Mouse (Mus musculus) liver, embryonic 14.5 days (tissue): Measurements from ENCODE around the gene 2210016F16Rik. TPM values are rescaled to one million over a fixed set of nuclear protein-coding genes. Genes with fewer than 3 reads are reported as not detected.
"Not testable (repeated sequence)": the region's sequence is repeated elsewhere in the genome, so short reads cannot be mapped to it uniquely, and the experiment has no call there.

Experiments used
- ATAC-seq: fragments of 200-750 bp; cut with Nextera tagmentation; 2 replicates; pipeline ENCODE4 v1.8.0; 2017; ENCODE audit warnings: moderate number of reproducible peaks, mild to moderate bottlenecking, moderate library complexity; ENCODE audit not compliant: insufficient read depth
- DNase-seq, 3 experiments: peaks; one replicate each; pipeline ENCODE4 v3.0.0-alpha.2; 2012 to 2013; ENCODE audit warnings: low read depth in 3 of 3, low spot score in 3 of 3
- H3K27ac ChIP-seq: fragments of 300-500 bp; sonication (generic); 2 replicates; pipeline ENCODE4 v1.5.1; 2014; ENCODE audit warnings: moderate library complexity, mild to moderate bottlenecking, control low read depth, inconsistent platforms
- H3K27me3 ChIP-seq: fragments of 300-500 bp; sonication (generic); 2 replicates; pipeline ENCODE4 v1.6.1; 2014; ENCODE audit warnings: mild to moderate bottlenecking, low read length, moderate library complexity; ENCODE audit not compliant: control insufficient read depth, insufficient read depth
- H3K36me3 ChIP-seq: fragments of 300-500 bp; sonication (generic); replicated peaks from 2 replicates; pipeline ENCODE4 v1.6.1; 2014; ENCODE audit warnings: low read depth; ENCODE audit not compliant: control insufficient read depth, insufficient read depth
- H3K4me1 ChIP-seq, 2 experiments: fragments of 200-500 bp in 1 of 2; fragments of 300-500 bp in 1 of 2; sonication (generic) in 1 of 2; replicated peaks; 2 replicates each; pipeline ENCODE4 v1.6.1; 2012 to 2014; ENCODE audit warnings: antibody characterized with exemption in 1 of 2, inconsistent platforms in 1 of 2, low read length in 1 of 2; ENCODE audit not compliant: control insufficient read depth in 2 of 2, insufficient read depth in 2 of 2
- H3K4me2 ChIP-seq: fragments of 300-500 bp; sonication (generic); 2 replicates; pipeline ENCODE4 v1.6.1; 2014; ENCODE audit warnings: low read depth, mild to moderate bottlenecking, control low read depth, moderate library complexity
- H3K4me3 ChIP-seq, 2 experiments: fragments of 200-500 bp in 1 of 2; fragments of 300-500 bp in 1 of 2; sonication (generic) in 1 of 2; 2 replicates each; pipeline ENCODE4 v1.5.1; 2012 to 2014; ENCODE audit warnings: low read depth in 2 of 2, low read length in 2 of 2, mild to moderate bottlenecking in 2 of 2, control low read depth in 1 of 2, inconsistent platforms in 1 of 2, moderate library complexity in 1 of 2; ENCODE audit not compliant: insufficient read depth in 1 of 2
- H3K9ac ChIP-seq: fragments of 300-500 bp; sonication (generic); replicated peaks from 2 replicates; pipeline ENCODE4 v1.6.1; 2014; ENCODE audit warnings: mild to moderate bottlenecking, control low read depth, moderate library complexity
- H3K9me3 ChIP-seq: fragments of 300-500 bp; sonication (generic); 2 replicates; pipeline ENCODE4 v1.6.1; 2016; ENCODE audit warnings: low read length, mixed read lengths; ENCODE audit not compliant: control insufficient read depth
- CTCF ChIP-seq: IDR thresholded peaks from 2 replicates; pipeline ENCODE4 v1.5.1; 2016; ENCODE audit warnings: antibody characterized with exemption, low read depth, control low read depth
- EP300 ChIP-seq: IDR thresholded peaks from 2 replicates; pipeline ENCODE4 v1.6.1; 2016; ENCODE audit warnings: antibody characterized with exemption, low read depth
- WGBS: fragments of 180-500 bp; shearing (Covaris S2); extraction: QIAGEN DNeasy Blood & Tissue Kit; methylation state at CpG from one replicate; pipeline ENCODE4 v1.1.7; 2014; ENCODE audit not compliant: insufficient replicate concordance; 5-methylcytosine and 5-hydroxymethylcytosine counted together
- polyA plus RNA-seq, 2 experiments: library from polyadenylated mRNA; depleted of rRNA in 1 of 2; stranded (reverse) in 1 of 2; unstranded in 1 of 2; fragments of >200 nt; fragmentation: Nextera tagmentation in 1 of 2; extraction: Ambion mirVana in 1 of 2; gene quantifications; 2 replicates each; pipeline versions ENCODE4 v1.2.1 to v1.2.3; 2012 to 2014

The 2210016F16Rik gene
- polyA plus RNA-seq, 2 experiments, result 9.3 to 20.2 TPM

DNA sequence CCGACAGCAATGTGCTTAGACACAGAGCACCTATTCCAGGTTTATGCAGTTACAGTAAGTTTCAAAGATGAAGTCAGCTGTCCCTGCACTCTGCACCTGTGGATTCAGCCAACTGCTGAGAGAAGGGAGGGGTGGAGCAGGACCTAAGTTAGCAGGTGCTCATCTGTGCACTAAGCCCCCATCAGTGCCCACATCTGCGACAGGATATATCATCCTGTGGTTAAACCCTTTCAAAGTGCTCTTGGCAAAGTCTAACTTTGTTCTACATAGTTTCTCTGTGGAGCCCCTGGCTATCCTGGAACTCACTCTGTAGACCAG lies 11.9 kb downstream of the 2210016F16Rik start:
- H3K9ac ChIP-seq, result no peak overlapping the region

DNA sequence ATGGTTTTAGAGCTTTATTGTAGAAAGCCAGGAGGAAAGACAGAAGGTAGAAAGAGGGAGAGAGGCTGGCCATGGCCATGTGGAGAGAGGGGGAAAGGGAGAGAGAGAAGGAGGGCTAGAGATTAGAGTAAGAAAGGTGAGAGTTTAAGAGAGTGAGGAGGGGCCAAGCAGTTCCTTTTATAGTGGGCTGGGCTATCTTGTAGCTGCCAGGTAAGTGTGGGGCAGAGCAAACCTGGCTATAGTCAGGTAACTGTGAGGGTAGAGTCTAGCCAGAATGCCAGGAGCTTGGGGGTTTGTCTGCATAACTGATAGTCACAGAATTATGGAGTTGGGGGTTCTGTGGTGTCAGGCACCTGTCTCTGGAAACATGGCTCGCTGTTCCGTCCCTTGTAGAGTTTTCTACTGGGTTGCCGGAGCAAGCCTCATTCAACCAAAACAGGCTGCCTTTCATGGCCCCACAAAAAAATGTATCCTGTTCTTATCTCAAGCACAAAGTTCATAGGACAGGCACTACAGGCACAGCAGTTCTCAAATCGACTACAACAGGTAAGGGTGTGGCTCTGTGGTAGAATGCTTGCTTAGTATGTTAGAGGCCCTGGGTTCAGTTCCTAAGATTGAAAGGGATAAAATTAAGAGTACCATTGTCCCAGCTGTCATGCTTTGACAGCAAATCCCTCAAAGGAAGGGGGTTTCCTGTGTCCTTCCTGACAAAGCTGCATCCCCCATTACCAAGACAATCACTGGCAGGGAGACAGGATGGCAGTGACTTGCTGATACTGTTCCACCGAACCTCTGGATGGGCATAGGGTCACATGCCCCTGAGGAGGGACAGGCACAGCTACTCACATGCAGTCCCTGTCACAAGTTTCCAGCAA lies 12.5 kb downstream of the 2210016F16Rik start:
- H3K27ac ChIP-seq, result no peak overlapping the region
- DNase-seq, result no peak
- no peak overlapping the region for H3K4me2 ChIP-seq
- no peak for TF ChIP-seq EP300
- no peak for TF ChIP-seq CTCF
- no peak overlapping the region for H3K4me3 ChIP-seq
- no peak for ATAC-seq
- WGBS, result 51% methylated on average over 5 of the region's 5 CpGs
- no peaks in the 10 kb centered on the region for H3K36me3 ChIP-seq
- no peaks in the 10 kb centered on the region for H3K27me3 ChIP-seq
- H3K4me1 ChIP-seq, result no peaks in the 10 kb centered on the region; a peak in 1 of 4 replicates
- no peaks in the 10 kb centered on the region for H3K9me3 ChIP-seq
- H3K9ac ChIP-seq, result no peak overlapping the region

More for the DNA sequence above, 11.9 kb downstream of the 2210016F16Rik start:
- Histone ChIP-seq H3K27me3 (no peaks in the 10 kb centered on the region), H3K27ac (no peak overlapping the region), H3K4me3 (no peak overlapping the region), H3K4me1 (no peaks in the 10 kb centered on the region; a peak in 1 of 4 replicates), H3K36me3 (no peaks in the 10 kb centered on the region), H3K9me3 (no peaks in the 10 kb centered on the region), H3K4me2 (no peak overlapping the region)
- WGBS, result 43% methylated on average over 2 of the region's 2 CpGs
- no peak for DNase-seq
- no peak for TF ChIP-seq CTCF
- TF ChIP-seq EP300, result no peak
- no peak for ATAC-seq

DNA sequence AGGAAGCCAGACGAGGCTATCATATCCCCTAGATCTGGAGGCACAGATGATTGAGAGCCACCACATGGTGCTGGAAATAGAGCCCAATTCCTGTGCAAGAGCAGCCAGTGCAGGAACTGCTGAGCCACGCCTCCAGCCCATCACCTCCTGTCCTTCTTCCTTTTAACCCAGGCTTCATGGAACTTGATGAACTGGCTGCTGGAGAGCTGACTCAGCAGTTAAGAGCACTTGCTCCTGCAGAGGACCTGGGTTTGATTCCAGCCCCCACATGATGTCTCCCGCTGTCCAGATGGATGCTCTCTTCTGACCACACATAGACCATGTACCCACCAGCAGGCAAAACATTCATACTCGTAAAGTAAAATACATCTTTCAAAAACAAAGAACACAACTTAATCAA lies 16.2 kb downstream of the 2210016F16Rik start:
- H3K27ac ChIP-seq, result no peak overlapping the region
- H3K36me3 ChIP-seq, result no peaks in the 10 kb centered on the region
- H3K4me2 ChIP-seq, result no peak overlapping the region
- H3K9ac ChIP-seq, result no peak overlapping the region
- no peaks in the 10 kb centered on the region for H3K27me3 ChIP-seq
- TF ChIP-seq EP300, result no peak
- no peak for TF ChIP-seq CTCF
- H3K4me3 ChIP-seq, result no peak overlapping the region
- H3K4me1 ChIP-seq, result peaks cover 0 to 3% of the 10 kb centered on the region in 2 experiments; a peak in 1 of 4 replicates
- DNase-seq (no peak), ATAC-seq (no peak)
- H3K9me3 ChIP-seq, result no peaks in the 10 kb centered on the region
- 48% methylated on average over 4 of the region's 4 CpGs for WGBS

DNA sequence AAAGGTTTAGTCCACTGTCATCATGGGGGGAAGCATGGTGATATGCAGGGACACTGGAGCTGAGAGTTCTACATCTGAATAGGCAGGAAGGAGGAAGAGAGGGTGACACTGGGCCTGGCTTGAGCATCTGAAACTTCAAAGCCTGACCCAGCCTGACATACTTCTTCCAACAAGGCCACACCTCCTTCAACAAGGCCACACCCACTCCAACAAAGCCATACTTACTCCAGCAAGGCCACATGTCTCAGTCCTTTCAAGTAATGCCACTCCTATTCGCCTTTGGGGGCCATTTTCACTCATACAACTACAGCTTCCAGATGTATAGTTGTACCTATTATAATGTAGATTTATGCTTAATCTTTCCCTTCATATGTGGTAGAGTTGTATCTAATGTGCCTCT lies 17.4 kb downstream of the 2210016F16Rik start:
- Histone ChIP-seq H3K4me2 (no peak overlapping the region), H3K27ac (no peak overlapping the region), H3K27me3 (no peaks in the 10 kb centered on the region), H3K9ac (no peak overlapping the region), H3K36me3 (no peaks in the 10 kb centered on the region), H3K9me3 (no peaks in the 10 kb centered on the region), H3K4me1 (peaks cover 0 to 3% of the 10 kb centered on the region in 2 experiments; a peak in 1 of 4 replicates), H3K4me3 (no peak overlapping the region)
- no peak for TF ChIP-seq EP300
- TF ChIP-seq CTCF, result no peak
- no peak for ATAC-seq
- 42% methylated on average over 1 of the region's 1 CpGs for WGBS
- DNase-seq, result no peak

DNA sequence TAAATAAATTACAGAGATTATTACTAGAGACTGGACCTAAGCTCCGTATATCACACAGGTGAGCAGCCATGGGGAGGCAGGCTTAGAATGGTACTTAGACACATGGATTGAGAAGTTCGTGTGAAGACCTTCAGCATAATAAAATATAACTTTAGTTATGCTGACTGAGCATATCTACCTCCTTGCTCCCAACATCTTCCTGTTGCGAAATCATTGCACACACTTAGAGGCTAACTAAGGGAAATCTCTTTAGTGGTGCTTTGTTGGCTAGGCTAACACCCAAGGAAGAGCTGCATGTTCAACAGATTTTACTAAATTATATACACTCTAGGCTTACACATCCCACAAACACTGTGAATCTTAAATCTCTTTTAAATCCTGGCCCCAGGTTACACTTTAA lies 18.7 kb downstream of the 2210016F16Rik start:
- no peak for DNase-seq
- TF ChIP-seq CTCF (no peak), EP300 (no peak)
- no peaks in the 10 kb centered on the region for H3K36me3 ChIP-seq
- 60% methylated on average over 3 of the region's 3 CpGs for WGBS
- no peak overlapping the region for H3K9ac ChIP-seq
- H3K4me1 ChIP-seq, result peaks cover 0 to 3% of the 10 kb centered on the region in 2 experiments; a peak in 1 of 4 replicates
- no peak overlapping the region for H3K4me3 ChIP-seq
- no peak overlapping the region for H3K27ac ChIP-seq
- no peak overlapping the region for H3K4me2 ChIP-seq
- no peaks in the 10 kb centered on the region for H3K9me3 ChIP-seq
- no peaks in the 10 kb centered on the region for H3K27me3 ChIP-seq
- no peak for ATAC-seq

DNA sequence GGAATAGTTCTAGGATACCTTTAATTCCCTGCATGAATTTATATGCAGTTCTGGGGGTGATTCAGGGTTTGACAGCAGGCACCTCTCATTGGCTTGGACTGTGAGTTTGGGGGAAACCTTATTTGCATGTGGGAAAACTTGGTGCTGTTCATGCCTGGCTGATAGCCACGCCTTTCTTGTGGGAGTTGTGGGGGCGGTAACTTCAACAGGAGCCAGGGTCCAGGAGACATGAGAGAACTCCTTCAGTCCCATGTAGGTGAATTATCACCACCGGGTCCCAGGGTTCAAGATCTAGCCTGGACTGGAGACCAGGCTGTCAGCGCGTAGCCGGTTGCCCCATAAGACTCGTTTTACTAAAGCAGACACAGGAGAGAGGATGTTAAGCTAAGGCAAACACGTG lies 19.8 kb downstream of the 2210016F16Rik start:
- 66% methylated on average over 8 of the region's 8 CpGs for WGBS
- not testable (repeated sequence) for DNase-seq, H3K27ac ChIP-seq, H3K4me3 ChIP-seq, ATAC-seq, H3K9ac ChIP-seq, H3K4me2 ChIP-seq, H3K36me3 ChIP-seq, H3K9me3 ChIP-seq, H3K27me3 ChIP-seq, H3K4me1 ChIP-seq
